Comparison of ENCODE assay signal across 9 mouse cellular contexts in genomic region chr13:21169657-21170430, GRCm38 (mm10). TPM values are rescaled to one million over a fixed set of nuclear protein-coding genes. Genes with fewer than 3 reads are reported as not detected.
DNase-seq lines count a peak whose midpoint lies in the region; ATAC-seq and TF ChIP-seq lines count a peak whose summit lies in the region.
"Had no signal": no experiment of that assay in that cellular context is flagged by ENCODE, and none has a peak within 500 bp of the region (broad histone marks: within the 10 kb centered on the region; RNA-seq: fewer than 3 reads in every experiment).

No protein-coding gene starts in this region.

- TF ChIP-seq EP300 in liver, postnatal 0 days (IDR thresholded peaks at IDR 0.05; ENCODE audit: low read depth) = no peak
- TF ChIP-seq EP300 in stomach, postnatal 0 days (optimal IDR thresholded peaks at IDR 0.05) = peak; percentile 33

- peak overlapping the region; percentile 75 for H3K4me2 ChIP-seq in heart, embryonic 15.5 days
- H3K4me2 ChIP-seq in liver, postnatal 0 days (ENCODE audit: low read depth, low read length) = peak overlapping the region; percentile 84
- peak overlapping the region; percentile 73 for H3K4me2 ChIP-seq in neural tube, embryonic 13.5 days
- H3K4me2 ChIP-seq in stomach, postnatal 0 days (replicated peaks; ENCODE audit: low read depth) = peak overlapping the region; percentile 84

- H3K27me3 ChIP-seq in E14TG2a.4 (ENCODE audit: insufficient read depth, low read length) = no peaks in the 10 kb centered on the region
- peaks cover 11% of the 10 kb centered on the region; the same call in 1 of the 2 replicates for H3K27me3 ChIP-seq in forebrain, embryonic 10.5 days (ENCODE audit: poor library complexity, severe bottlenecking)
- H3K27me3 ChIP-seq in heart, embryonic 15.5 days = no peaks in the 10 kb centered on the region
- no peaks in the 10 kb centered on the region for H3K27me3 ChIP-seq in liver, postnatal 0 days (ENCODE audit: insufficient read depth, low read length)
- no peaks in the 10 kb centered on the region for H3K27me3 ChIP-seq in neural tube, embryonic 13.5 days
- no peaks in the 10 kb centered on the region for H3K27me3 ChIP-seq in stomach, postnatal 0 days (ENCODE audit: control insufficient read depth, insufficient read depth, low read length)

- H3K9me3 ChIP-seq in E14TG2a.4 (ENCODE audit: low read length) = no peaks in the 10 kb centered on the region
- H3K9me3 ChIP-seq in forebrain, embryonic 10.5 days = no peaks in the 10 kb centered on the region
- no peaks in the 10 kb centered on the region for H3K9me3 ChIP-seq in heart, embryonic 15.5 days (replicated peaks)
- no peaks in the 10 kb centered on the region for H3K9me3 ChIP-seq in liver, postnatal 0 days (ENCODE audit: low read length)
- H3K9me3 ChIP-seq in neural tube, embryonic 13.5 days = no peaks in the 10 kb centered on the region
- H3K9me3 ChIP-seq in stomach, postnatal 0 days (ENCODE audit: control insufficient read depth, low read length) = no peaks in the 10 kb centered on the region

- H3K9ac ChIP-seq in heart, embryonic 15.5 days = peak overlapping the region; percentile 42; the same call in 1 of the 2 replicates
- H3K9ac ChIP-seq in liver, postnatal 0 days (replicated peaks) = no peak overlapping the region
- H3K9ac ChIP-seq in neural tube, embryonic 13.5 days = no peak overlapping the region
- 0 out of 2 replicates have a peak overlapping the region, but pooled peaks have one; percentile 18 for H3K9ac ChIP-seq in stomach, postnatal 0 days (ENCODE audit: low read length)

- H3K4me3 ChIP-seq in E14TG2a.4 (replicated peaks; ENCODE audit: low read length) = peak overlapping the region; percentile 80
- H3K4me3 ChIP-seq in forebrain, embryonic 10.5 days = peak overlapping the region; percentile 63
- peak overlapping the region; percentile 57 for H3K4me3 ChIP-seq in heart, embryonic 15.5 days
- H3K4me3 ChIP-seq in liver, postnatal 0 days (ENCODE audit: low read depth, low read length) = peak overlapping the region; percentile 68
- peak overlapping the region; percentile 56 for H3K4me3 ChIP-seq in neural tube, embryonic 13.5 days
- H3K4me3 ChIP-seq in stomach, postnatal 0 days (ENCODE audit: low read depth, low read length) = peak overlapping the region; percentile 46

- WGBS in forebrain, embryonic 10.5 days = under 1% methylated on average over 39 of the region's 39 CpGs
- 1% methylated on average over 39 of the region's 39 CpGs for WGBS in heart, embryonic 15.5 days
- WGBS in liver, postnatal 0 days (ENCODE audit: insufficient replicate concordance) = under 1% methylated on average over 39 of the region's 39 CpGs
- WGBS in neural tube, embryonic 13.5 days = under 1% methylated on average over 39 of the region's 39 CpGs
- WGBS in stomach, postnatal 0 days = 2% methylated on average over 39 of the region's 39 CpGs

- ATAC-seq in heart, embryonic 15.5 days (replicated peaks; ENCODE audit: insufficient number of reproducible peaks, insufficient read depth, low FRiP score, low read depth) = peak; percentile 80
- peak; percentile 83 for ATAC-seq in liver, postnatal 0 days
- ATAC-seq in neural tube, embryonic 13.5 days (ENCODE audit: low read depth) = peak; percentile 78
- peak; percentile 81 for ATAC-seq in stomach, postnatal 0 days (ENCODE audit: low FRiP score, low TSS enrichment)

- peaks cover 44% of the 10 kb centered on the region for H3K4me1 ChIP-seq in E14TG2a.4 (replicated peaks; ENCODE audit: low read depth, low read length)
- H3K4me1 ChIP-seq in forebrain, embryonic 10.5 days = peaks cover 38% of the 10 kb centered on the region
- H3K4me1 ChIP-seq in heart, embryonic 15.5 days (replicated peaks) = peaks cover 17% of the 10 kb centered on the region
- peaks cover 7% of the 10 kb centered on the region for H3K4me1 ChIP-seq in liver, postnatal 0 days (ENCODE audit: insufficient read depth)
- H3K4me1 ChIP-seq in neural tube, embryonic 13.5 days (replicated peaks) = peaks cover 32% of the 10 kb centered on the region
- no peaks in the 10 kb centered on the region for H3K4me1 ChIP-seq in stomach, postnatal 0 days (replicated peaks; ENCODE audit: control insufficient read depth, insufficient read depth)

- DNase-seq in c-Kit-positive CD71-positive TER-119-negative erythroid progenitor cells, embryonic 14.5 days (ENCODE audit: low read depth) = peak; percentile 78
- DNase-seq in forebrain, embryonic 10.5 days (ENCODE audit: extremely low spot score, low spot score) = peak; percentile 82
- peak; percentile 86 for DNase-seq in kidney, postnatal 14 days
- peak; percentile 83 for DNase-seq in liver, postnatal 0 days
- peak; percentile 73 for DNase-seq in stomach, postnatal 0 days (ENCODE audit: low spot score)

- H3K27ac ChIP-seq in forebrain, embryonic 10.5 days = peak overlapping the region; percentile 68; the same call in 1 of the 2 replicates
- H3K27ac ChIP-seq in heart, embryonic 15.5 days = peak overlapping the region; percentile 70
- no peak overlapping the region for H3K27ac ChIP-seq in liver, postnatal 0 days (ENCODE audit: low read depth)
- no peak overlapping the region for H3K27ac ChIP-seq in neural tube, embryonic 13.5 days (replicated peaks)
- peak overlapping the region; percentile 35; the same call in 1 of the 2 replicates for H3K27ac ChIP-seq in stomach, postnatal 0 days (replicated peaks)

- TF ChIP-seq CTCF in E14TG2a.4 (conservative IDR thresholded peaks at IDR 0.05; ENCODE audit: low read length) = no peak
- no peak for TF ChIP-seq CTCF in liver, postnatal 0 days (IDR thresholded peaks at IDR 0.05; ENCODE audit: low read depth)
- peak; percentile 1; the same call in 1 of the 2 replicates for TF ChIP-seq CTCF in stomach, postnatal 0 days (IDR thresholded peaks at IDR 0.05; ENCODE audit: low read depth)

- no peaks in the 10 kb centered on the region for H3K36me3 ChIP-seq in E14TG2a.4 (ENCODE audit: insufficient read depth, low read length)
- H3K36me3 ChIP-seq in forebrain, embryonic 10.5 days (replicated peaks) = no peaks in the 10 kb centered on the region
- H3K36me3 ChIP-seq in heart, embryonic 15.5 days = no peaks in the 10 kb centered on the region
- H3K36me3 ChIP-seq in liver, postnatal 0 days (replicated peaks; ENCODE audit: insufficient read depth, low read length) = no peaks in the 10 kb centered on the region
- no peaks in the 10 kb centered on the region for H3K36me3 ChIP-seq in neural tube, embryonic 13.5 days
- no peaks in the 10 kb centered on the region for H3K36me3 ChIP-seq in stomach, postnatal 0 days (ENCODE audit: control insufficient read depth, insufficient read depth, low read length)

RNA-seq across cellular contexts. Expression of gene Trim27, which starts 9.4 kb away (rescaled TPM):
- polyA plus RNA-seq in forebrain, embryonic 10.5 days (2016; fragmentation: Nextera tagmentation; extraction: Ambion mirVana) = 169 and 173 TPM in 2 replicates
- 61.4 and 84.7 TPM in 2 replicates for polyA plus RNA-seq in heart, embryonic 15.5 days (2015; fragmentation: Nextera tagmentation; extraction: Ambion mirVana)
- 36.5 and 36.7 TPM in 2 replicates for polyA plus RNA-seq in liver, postnatal 0 days (2015; fragmentation: Nextera tagmentation; extraction: Ambion mirVana)
- polyA plus RNA-seq in neural tube, embryonic 13.5 days (2015; fragmentation: Nextera tagmentation; extraction: Ambion mirVana) = 82.9 and 88.9 TPM in 2 replicates
- 58.5 and 60.2 TPM in 2 replicates for polyA plus RNA-seq in stomach, postnatal 0 days (2015; fragmentation: Nextera tagmentation; extraction: Ambion mirVana)

RNA-seq across cellular contexts. Expression of gene Olfr1368, which starts 24.2 kb away (rescaled TPM):
- polyA plus RNA-seq in forebrain, embryonic 10.5 days (2016; fragmentation: Nextera tagmentation; extraction: Ambion mirVana) = not detected in 2 replicates
- polyA plus RNA-seq in heart, embryonic 15.5 days (2015; fragmentation: Nextera tagmentation; extraction: Ambion mirVana) = not detected in 2 replicates
- polyA plus RNA-seq in liver, postnatal 0 days (2015; fragmentation: Nextera tagmentation; extraction: Ambion mirVana) = not detected in 2 replicates
- polyA plus RNA-seq in neural tube, embryonic 13.5 days (2015; fragmentation: Nextera tagmentation; extraction: Ambion mirVana) = not detected in 2 replicates
- not detected in 2 replicates for polyA plus RNA-seq in stomach, postnatal 0 days (2015; fragmentation: Nextera tagmentation; extraction: Ambion mirVana)
- polyA plus RNA-seq: large intestine, adult 2 months had no signal

RNA-seq across cellular contexts. Expression of gene Olfr263, which starts 40.4 kb away (rescaled TPM):
- not detected in 2 replicates for polyA plus RNA-seq in forebrain, embryonic 10.5 days (2016; fragmentation: Nextera tagmentation; extraction: Ambion mirVana)
- polyA plus RNA-seq in heart, embryonic 15.5 days (2015; fragmentation: Nextera tagmentation; extraction: Ambion mirVana) = not detected in 2 replicates
- polyA plus RNA-seq in liver, postnatal 0 days (2015; fragmentation: Nextera tagmentation; extraction: Ambion mirVana) = not detected in 2 replicates
- polyA plus RNA-seq in neural tube, embryonic 13.5 days (2015; fragmentation: Nextera tagmentation; extraction: Ambion mirVana) = not detected in 2 replicates
- not detected in 2 replicates for polyA plus RNA-seq in stomach, postnatal 0 days (2015; fragmentation: Nextera tagmentation; extraction: Ambion mirVana)
- polyA plus RNA-seq: large intestine, adult 2 months had no signal

RNA-seq across cellular contexts. Expression of gene Olfr1369-ps1, which starts 58.6 kb away (rescaled TPM):
- polyA plus RNA-seq in forebrain, embryonic 10.5 days (2016; fragmentation: Nextera tagmentation; extraction: Ambion mirVana) = 0.04 and 0.06 TPM in 2 replicates
- 0.04 TPM in 1 of 2 replicates, not detected in the other for polyA plus RNA-seq in heart, embryonic 15.5 days (2015; fragmentation: Nextera tagmentation; extraction: Ambion mirVana)
- not detected in 2 replicates for polyA plus RNA-seq in liver, postnatal 0 days (2015; fragmentation: Nextera tagmentation; extraction: Ambion mirVana)
- not detected in 2 replicates for polyA plus RNA-seq in neural tube, embryonic 13.5 days (2015; fragmentation: Nextera tagmentation; extraction: Ambion mirVana)
- 0.04 TPM in 2 replicates for polyA plus RNA-seq in stomach, postnatal 0 days (2015; fragmentation: Nextera tagmentation; extraction: Ambion mirVana)
- polyA plus RNA-seq: large intestine, adult 2 months had no signal

Comparison
In these comparisons a context has a peak if more than half of its experiments do, and no peak if none do; other contexts are left out.
1. H3K27ac ChIP-seq: peak in forebrain, embryonic 10.5 days (single experiment), heart, embryonic 15.5 days (single experiment) and stomach, postnatal 0 days (single experiment); none in liver, postnatal 0 days (single experiment) and neural tube, embryonic 13.5 days (single experiment).
2. H3K9ac ChIP-seq: peak in heart, embryonic 15.5 days (single experiment) and stomach, postnatal 0 days (single experiment); none in liver, postnatal 0 days (single experiment) and neural tube, embryonic 13.5 days (single experiment).
3. Peak in every context shown above with its lines, with median percentiles within 50 percentile points of each other: H3K4me3 ChIP-seq, DNase-seq, ATAC-seq and H3K4me2 ChIP-seq.